Mouse (Mus musculus) intestine, embryonic 14.5 days (tissue): ENCODE measurements around the gene Rassf9. TPM values are rescaled to one million over a fixed set of nuclear protein-coding genes. Genes with fewer than 3 reads are reported as not detected.

ENCODE experiments used
- ATAC-seq: fragments of 200-750 bp; cut with Nextera tagmentation; replicated peaks from 2 replicates; pipeline ENCODE4 v1.8.0; 2017; ENCODE audit warnings: low read depth, moderate number of reproducible peaks, moderate TSS enrichment, moderate library complexity; ENCODE audit not compliant: low FRiP score, low TSS enrichment
- DNase-seq: peaks from one replicate; pipeline ENCODE4 v3.0.0-alpha.2; 2018; ENCODE audit warnings: low spot score
- H3K27ac ChIP-seq: fragments of 300-500 bp; sonication (generic); 2 replicates; pipeline ENCODE4 v1.5.1; 2014; ENCODE audit warnings: low read depth, mild to moderate bottlenecking, control low read depth
- H3K27me3 ChIP-seq: fragments of 300-500 bp; sonication (generic); replicated peaks from 2 replicates; pipeline ENCODE4 v1.6.1; 2014; ENCODE audit warnings: low read length, control low read depth; ENCODE audit not compliant: control insufficient read depth, insufficient read depth
- H3K36me3 ChIP-seq: fragments of 300-500 bp; sonication (generic); 2 replicates; pipeline ENCODE4 v1.6.1; 2014; ENCODE audit warnings: low read length, control low read depth; ENCODE audit not compliant: control insufficient read depth, insufficient read depth
- H3K4me1 ChIP-seq: fragments of 300-500 bp; sonication (generic); replicated peaks from 2 replicates; pipeline ENCODE4 v1.6.1; 2014; ENCODE audit warnings: low read length, control low read depth, mixed read lengths; ENCODE audit not compliant: control insufficient read depth, insufficient read depth
- H3K4me2 ChIP-seq: fragments of 300-500 bp; sonication (generic); 2 replicates; pipeline ENCODE4 v1.6.1; 2014; ENCODE audit warnings: low read length
- H3K4me3 ChIP-seq: fragments of 300-500 bp; sonication (generic); 2 replicates; pipeline ENCODE4 v1.5.1; 2014; ENCODE audit warnings: low read depth, low read length, control low read depth, mixed read lengths
- H3K9ac ChIP-seq: fragments of 300-500 bp; sonication (generic); 2 replicates; pipeline ENCODE4 v1.6.1; 2014; ENCODE audit warnings: mild to moderate bottlenecking, low read length
- H3K9me3 ChIP-seq: fragments of 300-500 bp; sonication (generic); 2 replicates; pipeline ENCODE4 v1.6.1; 2016; ENCODE audit warnings: low read length, control low read depth; ENCODE audit not compliant: control insufficient read depth
- WGBS: fragments of 180-500 bp; shearing (Covaris S2); extraction: QIAGEN DNeasy Blood & Tissue Kit; methylation state at CpG from one replicate; pipeline ENCODE4 v1.1.7; 2014; 5-methylcytosine and 5-hydroxymethylcytosine counted together
- polyA plus RNA-seq: library from polyadenylated mRNA; unstranded; fragments of >200 nt; fragmentation: Nextera tagmentation; extraction: Ambion mirVana; gene quantifications from 2 replicates; pipeline ENCODE4 v1.2.1, GENCODE M21; 2014

Gene Rassf9
- polyA plus RNA-seq: 3.2 and 3.5 TPM in 2 replicates

- DNase-seq: peak; percentile 63
- H3K9ac ChIP-seq: peak within 1 kb of the TSS; percentile 34
Measured at GRCm38 (mm10) chr10:102511807-102512461, at the start of gene Rassf9. Rassf9 (plus strand) TSS chr10:102512222.

DNA sequence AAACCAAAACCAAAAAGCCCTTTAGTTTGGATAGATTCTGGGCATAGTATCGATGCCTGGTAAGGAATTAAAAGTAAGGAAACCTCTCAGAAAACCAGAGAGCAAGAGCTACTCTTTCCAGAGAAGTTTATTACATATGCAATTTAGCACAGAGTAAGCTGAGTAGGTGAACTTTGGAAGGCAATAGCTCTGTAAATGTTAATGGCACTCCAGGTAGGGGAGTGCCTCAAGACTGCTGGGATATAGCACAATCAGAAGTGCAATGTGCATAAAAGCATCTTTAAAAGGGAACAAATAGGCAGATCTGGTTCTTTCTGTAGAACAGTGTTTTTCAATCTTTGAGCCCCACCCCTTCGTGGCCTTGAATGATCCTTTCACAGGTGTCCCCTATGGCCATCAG, 42.6 kb upstream of the Rassf9 start:
- H3K4me3 ChIP-seq: no peak overlapping the region
- no peak overlapping the region for H3K9ac ChIP-seq
- H3K36me3 ChIP-seq: no peaks in the 10 kb centered on the region
- H3K9me3 ChIP-seq: no peaks in the 10 kb centered on the region
- H3K4me2 ChIP-seq: no peak overlapping the region
- DNase-seq (no peak), ATAC-seq (no peak)
- no peak overlapping the region for H3K27ac ChIP-seq
- H3K4me1 ChIP-seq: no peaks in the 10 kb centered on the region
- H3K27me3 ChIP-seq: no peaks in the 10 kb centered on the region
- 81% methylated on average over 2 of the region's 2 CpGs for WGBS

More at GRCm38 (mm10) chr10:102511807-102512461, at the start of gene Rassf9:
- H3K9me3 ChIP-seq: no peaks in the 10 kb centered on the region
- H3K27ac ChIP-seq: peak within 1 kb of the TSS; percentile 70
- H3K4me2 ChIP-seq: peak within 1 kb of the TSS; percentile 45
- WGBS: 4% methylated on average over 5 of the region's 5 CpGs
- H3K27me3 ChIP-seq: no peaks in the 10 kb centered on the region
- peak within 1 kb of the TSS; percentile 29 for H3K4me3 ChIP-seq
- ATAC-seq: peak; percentile 82
- no peaks in the 10 kb centered on the region for H3K4me1 ChIP-seq
- no peaks in the 10 kb centered on the region for H3K36me3 ChIP-seq

DNA sequence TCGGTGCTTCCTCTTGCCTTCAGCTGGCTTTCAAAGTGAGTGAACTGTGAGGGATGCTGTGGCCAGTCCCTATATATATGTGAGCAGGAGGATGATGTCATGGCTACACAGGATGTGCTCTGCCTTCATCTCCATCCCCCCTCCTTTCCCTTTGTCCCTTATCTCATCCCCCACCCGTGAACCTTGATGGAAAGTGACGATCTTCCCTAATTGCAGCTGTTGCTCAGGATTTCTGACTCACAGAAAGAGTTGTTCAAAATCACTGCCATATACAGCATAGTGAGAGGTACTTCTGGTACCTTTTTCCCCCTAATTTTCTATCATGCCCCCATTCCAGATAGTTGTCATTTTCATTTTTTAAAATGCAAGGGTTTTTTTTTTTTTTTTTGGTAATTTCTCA, 21.6 kb upstream of the Rassf9 start, which contains the start of gene Nts:
Gene Nts, minus strand, starts transcription at position 101 of the 400 bp plus-strand sequence.
- no peaks in the 10 kb centered on the region for H3K27me3 ChIP-seq
- H3K36me3 ChIP-seq: no peaks in the 10 kb centered on the region
- H3K4me3 ChIP-seq: no peak within 1 kb of the TSS
- ATAC-seq (no peak), DNase-seq (no peak)
- H3K9ac ChIP-seq: no peak within 1 kb of the TSS
- H3K4me1 ChIP-seq: no peaks in the 10 kb centered on the region
- no peak within 1 kb of the TSS for H3K4me2 ChIP-seq
- no peak within 1 kb of the TSS for H3K27ac ChIP-seq
- WGBS: 24% methylated on average over 3 of the region's 3 CpGs
- H3K9me3 ChIP-seq: no peaks in the 10 kb centered on the region

- no peak overlapping the region for H3K9ac ChIP-seq
- H3K36me3 ChIP-seq: no peaks in the 10 kb centered on the region
- no peak for DNase-seq
- no peak for ATAC-seq
- H3K27ac ChIP-seq: no peak overlapping the region
- H3K9me3 ChIP-seq: no peaks in the 10 kb centered on the region
- no peak overlapping the region for H3K4me2 ChIP-seq
- H3K27me3 ChIP-seq: no peaks in the 10 kb centered on the region
- WGBS: 10% methylated on average over 3 of the region's 3 CpGs
- H3K4me3 ChIP-seq: no peak overlapping the region
- no peaks in the 10 kb centered on the region for H3K4me1 ChIP-seq
Measured at GRCm38 (mm10) chr10:102491792-102492191, 20.2 kb upstream of the Rassf9 start.

DNA sequence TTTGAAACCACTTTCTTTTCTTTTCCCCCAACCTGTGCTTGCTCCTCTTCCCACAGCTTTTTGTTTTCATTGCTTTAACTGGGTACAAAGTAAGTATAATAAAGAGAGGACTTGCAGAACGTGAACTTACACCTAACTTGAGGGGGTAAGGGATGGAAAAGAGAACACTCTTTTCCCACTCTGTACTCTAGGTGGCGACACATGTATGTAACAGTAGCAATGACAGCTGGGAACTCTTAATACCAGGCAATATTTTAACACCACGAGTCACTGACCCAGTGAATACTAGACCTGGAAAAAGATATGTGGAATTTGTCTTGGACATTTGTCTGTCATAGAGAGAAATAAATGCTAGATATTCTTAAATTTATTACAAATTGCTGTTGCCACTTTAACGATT, 13.3 kb upstream of the Rassf9 start:
- Histone ChIP-seq H3K9ac (no peak overlapping the region), H3K36me3 (no peaks in the 10 kb centered on the region), H3K4me2 (no peak overlapping the region), H3K4me1 (no peaks in the 10 kb centered on the region), H3K27ac (no peak overlapping the region), H3K4me3 (no peak overlapping the region), H3K27me3 (no peaks in the 10 kb centered on the region), H3K9me3 (no peaks in the 10 kb centered on the region)
- DNase-seq (no peak), ATAC-seq (no peak)
- WGBS: 22% methylated on average over 4 of the region's 4 CpGs

- no peaks in the 10 kb centered on the region for H3K9me3 ChIP-seq
- no peak overlapping the region for H3K9ac ChIP-seq
- DNase-seq (no peak), ATAC-seq (no peak)
- H3K27ac ChIP-seq: no peak overlapping the region
- 0 out of 2 replicates have a peak, but pooled peaks cover 3% of the 10 kb centered on the region for H3K4me1 ChIP-seq
- H3K27me3 ChIP-seq: no peaks in the 10 kb centered on the region
- no peak overlapping the region for H3K4me3 ChIP-seq
- WGBS: 60% methylated on average over 4 of the region's 4 CpGs
- H3K4me2 ChIP-seq: no peak overlapping the region
- no peaks in the 10 kb centered on the region for H3K36me3 ChIP-seq
Measured at GRCm38 (mm10) chr10:102507386-102507785, 4.6 kb upstream of the Rassf9 start.

DNA sequence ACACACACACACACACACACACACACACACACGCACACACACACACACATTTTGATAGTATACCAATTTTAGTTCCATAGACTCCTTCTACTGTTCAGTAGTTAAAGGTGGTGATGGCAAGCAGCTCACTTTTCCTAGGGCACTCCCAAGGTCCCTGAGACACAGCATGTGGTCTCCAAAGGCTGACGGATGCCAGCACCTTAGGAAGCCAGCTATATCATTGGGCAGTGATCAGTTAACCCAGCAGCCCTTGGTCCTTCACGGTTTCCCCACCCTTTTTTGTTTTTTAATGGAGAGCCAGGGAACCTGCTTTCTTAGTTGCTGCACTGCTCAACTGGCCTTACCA, 588 bp upstream of the Rassf9 start:
- H3K4me1 ChIP-seq: 0 out of 2 replicates have a peak, but pooled peaks cover 3% of the 10 kb centered on the region
- no peak overlapping the region for H3K27ac ChIP-seq
- WGBS: 41% methylated on average over 3 of the region's 3 CpGs
- no peaks in the 10 kb centered on the region for H3K36me3 ChIP-seq
- peak; percentile 54 for DNase-seq
- peak overlapping the region; percentile 45 for H3K4me2 ChIP-seq
- ATAC-seq: peak; percentile 76
- no peak overlapping the region for H3K4me3 ChIP-seq
- H3K9ac ChIP-seq: no peak overlapping the region
- H3K9me3 ChIP-seq: no peaks in the 10 kb centered on the region
- no peaks in the 10 kb centered on the region for H3K27me3 ChIP-seq

DNA sequence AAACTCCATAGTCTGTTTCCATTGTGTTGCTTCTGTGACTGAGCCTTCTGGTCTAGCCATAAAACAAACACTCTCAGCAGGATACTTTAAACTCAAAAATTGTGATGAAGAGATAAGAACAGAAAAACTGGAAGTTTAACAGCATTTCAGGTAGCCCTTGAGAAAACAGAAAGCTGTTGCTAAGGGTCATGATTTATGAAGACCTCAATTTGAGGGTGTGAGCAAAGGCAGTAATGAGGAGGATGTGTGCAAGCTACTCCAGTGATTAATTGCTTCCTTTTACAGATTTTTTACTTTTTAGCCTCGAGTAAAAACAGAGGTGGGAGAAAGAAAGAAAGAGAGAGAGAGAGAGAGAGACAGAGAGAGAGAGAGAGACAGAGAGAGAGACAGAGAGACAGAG, 2.1 kb downstream of the Rassf9 start:
- DNase-seq (no peak), ATAC-seq (no peak)
- Histone ChIP-seq H3K9me3 (no peaks in the 10 kb centered on the region), H3K27me3 (no peaks in the 10 kb centered on the region), H3K27ac (no peak overlapping the region), H3K9ac (no peak overlapping the region), H3K4me1 (no peaks in the 10 kb centered on the region), H3K36me3 (no peaks in the 10 kb centered on the region), H3K4me2 (peak overlapping the region; percentile 45), H3K4me3 (peak overlapping the region; percentile 16; the same call in 1 of the 2 replicates)
- 0% methylated on average over 1 of the region's 1 CpGs for WGBS

GRCm38 (mm10) chr10:102527901-102528300, 15.9 kb downstream of the Rassf9 start:
- ATAC-seq: no peak
- no peak for DNase-seq
- WGBS: 27% methylated on average over 3 of the region's 3 CpGs
- Histone ChIP-seq H3K27ac (no peak overlapping the region), H3K4me1 (no peaks in the 10 kb centered on the region), H3K9ac (no peak overlapping the region), H3K4me2 (no peak overlapping the region), H3K4me3 (no peak overlapping the region), H3K36me3 (no peaks in the 10 kb centered on the region), H3K27me3 (no peaks in the 10 kb centered on the region), H3K9me3 (no peaks in the 10 kb centered on the region)
